Mouse (Mus musculus) brain, adult 10 weeks (tissue): ENCODE measurements around the gene Gm21409. TPM values are rescaled to one million over a fixed set of nuclear protein-coding genes. Genes with fewer than 3 reads are reported as not detected.

Experiments used
- polyA plus RNA-seq: library from polyadenylated mRNA; stranded (reverse); fragments of 350-450 nt; fragmentation: Illumina TruSeq; extraction: RNeasy Lipid Tissue Mini Kit (QIAGEN cat#74804); gene quantifications from one replicate; pipeline ENCODE4 v1.2.3, GENCODE M21; 2015; ENCODE audit warnings: low read depth, low replicate concordance

Gene Gm21409
- not detected for polyA plus RNA-seq

DNA sequence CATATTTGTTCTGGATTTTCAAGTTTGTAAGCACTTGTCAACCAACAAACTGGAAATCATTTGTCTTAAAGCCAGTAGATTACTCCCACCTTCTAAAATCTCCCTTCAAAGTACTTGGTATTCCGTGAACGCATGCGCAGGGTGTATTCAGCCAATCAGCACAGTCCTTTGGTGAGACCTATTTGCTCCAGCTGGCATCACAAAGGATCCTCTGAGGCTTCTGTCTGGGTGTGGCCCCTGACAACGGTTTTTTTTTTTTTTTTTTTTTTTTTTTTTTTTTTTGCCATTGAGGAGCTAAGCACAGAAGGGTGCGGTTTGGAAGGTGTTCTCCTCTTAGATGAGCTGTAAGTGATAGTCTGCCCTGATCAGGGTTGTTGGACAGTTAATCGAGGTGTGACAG lies at the start of gene Gm21409:
Gene Gm21409 (plus strand): TSS at position 301 of the 400 bp plus-strand sequence.

Other genes with a start within 250 kb of the Gm21409 start
- not detected for gene Gm21394, start 181.8 kb upstream of the Gm21409 start, polyA plus RNA-seq